Mouse (Mus musculus): Measurements from ENCODE around the gene Tmcc3. TPM values are rescaled to one million over a fixed set of nuclear protein-coding genes. Genes with fewer than 3 reads are reported as not detected.

Gene Tmcc3
- polyA plus RNA-seq, 1 experiment from 2014 or later: 2.8 TPM

DNA sequence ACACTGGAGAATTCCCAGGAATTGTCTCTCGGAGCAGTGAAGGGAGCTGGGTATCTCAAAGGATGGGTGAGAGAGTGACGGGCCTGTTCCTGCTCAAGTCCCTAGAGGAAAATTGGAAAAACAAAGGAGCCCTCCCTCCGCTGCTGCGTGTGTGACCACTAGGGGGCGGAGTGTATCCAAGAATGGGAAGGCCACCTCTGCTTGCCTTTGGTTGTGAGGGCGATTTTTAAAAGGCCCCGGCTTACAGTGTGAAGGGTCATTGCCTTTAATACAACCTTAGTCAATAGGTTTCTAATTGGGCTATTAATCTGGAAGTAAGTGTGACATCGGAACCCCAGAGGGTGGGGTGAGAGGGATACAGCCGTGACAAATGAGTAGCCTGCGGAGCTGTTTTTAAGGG, 311.9 kb downstream of the Tmcc3 start:
- 4% methylated on average over 10 of the region's 10 CpGs for WGBS
- Histone ChIP-seq H3K27ac (ENCODE audit: low read depth, low read length) (no peak overlapping the region), H3K27me3 (ENCODE audit: control insufficient read depth, insufficient read depth, low read length) (no peaks in the 10 kb centered on the region), H3K9me3 (ENCODE audit: control insufficient read depth, low read length) (no peaks in the 10 kb centered on the region), H3K9ac (ENCODE audit: low read length) (no peak overlapping the region; the same call in 1 of the 2 replicates), H3K4me2 (ENCODE audit: low read depth, low read length, severe bottlenecking) (no peak overlapping the region), H3K4me3 (ENCODE audit: low read depth, low read length) (no peak overlapping the region), H3K36me3 (ENCODE audit: control insufficient read depth, insufficient read depth, low read length) (no peaks in the 10 kb centered on the region), H3K4me1 (replicated peaks; ENCODE audit: control insufficient read depth, insufficient read depth, low read length) (peaks cover 14% of the 10 kb centered on the region)
- peak; percentile 63 for ATAC-seq (replicated peaks; ENCODE audit: low FRiP score)
- DNase-seq (ENCODE audit: low spot score): peak; percentile 93

DNA sequence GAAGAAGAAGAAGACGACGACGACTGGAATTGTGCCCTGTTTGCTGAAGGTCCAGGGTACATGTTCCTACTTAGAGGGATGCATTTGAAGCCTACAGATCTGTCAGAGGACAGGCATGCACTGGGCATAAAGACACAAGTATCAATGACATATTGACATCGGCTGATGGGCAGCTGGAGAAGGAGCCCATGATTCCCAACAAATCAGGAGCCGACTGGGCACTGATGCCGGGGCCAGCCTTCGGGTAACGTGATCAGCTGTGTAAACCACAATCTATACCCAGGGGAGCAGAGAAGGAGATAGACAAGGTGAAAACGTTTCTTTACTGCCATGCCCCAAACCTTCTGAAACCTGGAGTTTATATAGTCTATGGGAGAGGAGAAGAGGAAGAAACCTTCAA, 313.3 kb downstream of the Tmcc3 start:
- H3K9me3 ChIP-seq (ENCODE audit: control insufficient read depth, low read length): no peaks in the 10 kb centered on the region
- peaks cover 14% of the 10 kb centered on the region for H3K4me1 ChIP-seq (replicated peaks; ENCODE audit: control insufficient read depth, insufficient read depth, low read length)
- DNase-seq (ENCODE audit: low spot score) (no peak), ATAC-seq (replicated peaks; ENCODE audit: low FRiP score) (no peak)
- no peak overlapping the region for H3K4me3 ChIP-seq (ENCODE audit: low read depth, low read length)
- 90% methylated on average over 9 of the region's 9 CpGs for WGBS
- no peak overlapping the region for H3K9ac ChIP-seq (ENCODE audit: low read length)
- H3K4me2 ChIP-seq (ENCODE audit: low read depth, low read length, severe bottlenecking): no peak overlapping the region
- no peaks in the 10 kb centered on the region for H3K36me3 ChIP-seq (ENCODE audit: control insufficient read depth, insufficient read depth, low read length)
- no peak overlapping the region for H3K27ac ChIP-seq (ENCODE audit: low read depth, low read length)
- H3K27me3 ChIP-seq (ENCODE audit: control insufficient read depth, insufficient read depth, low read length): no peaks in the 10 kb centered on the region

DNA sequence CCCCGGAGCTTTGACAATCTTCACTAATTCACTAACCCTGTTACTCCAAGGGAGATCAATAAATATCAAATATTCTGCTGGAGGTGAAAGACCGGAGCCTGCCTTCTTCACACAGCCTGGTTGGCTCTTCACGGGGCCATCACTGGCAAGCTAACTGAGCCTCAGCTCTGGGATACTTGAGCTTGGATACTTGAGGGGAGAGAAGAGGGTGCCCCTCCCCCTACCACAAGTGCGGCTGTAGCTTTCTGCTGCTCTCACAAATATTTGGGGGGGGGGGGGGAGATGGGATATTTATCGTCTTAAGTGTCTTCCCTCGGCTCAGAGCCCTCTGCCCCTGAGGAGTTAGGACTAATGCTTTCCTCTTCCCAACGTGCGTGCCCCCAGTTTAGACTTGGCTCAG, 313.9 kb downstream of the Tmcc3 start:
- Histone ChIP-seq H3K4me1 (replicated peaks; ENCODE audit: control insufficient read depth, insufficient read depth, low read length) (peaks cover 14% of the 10 kb centered on the region), H3K9me3 (ENCODE audit: control insufficient read depth, low read length) (no peaks in the 10 kb centered on the region), H3K27ac (ENCODE audit: low read depth, low read length) (no peak overlapping the region), H3K36me3 (ENCODE audit: control insufficient read depth, insufficient read depth, low read length) (no peaks in the 10 kb centered on the region), H3K4me3 (ENCODE audit: low read depth, low read length) (no peak overlapping the region), H3K9ac (ENCODE audit: low read length) (no peak overlapping the region), H3K4me2 (ENCODE audit: low read depth, low read length, severe bottlenecking) (no peak overlapping the region), H3K27me3 (ENCODE audit: control insufficient read depth, insufficient read depth, low read length) (no peaks in the 10 kb centered on the region)
- no peak for ATAC-seq (replicated peaks; ENCODE audit: low FRiP score)
- WGBS: 87% methylated on average over 8 of the region's 8 CpGs
- no peak for DNase-seq (ENCODE audit: low spot score)

DNA sequence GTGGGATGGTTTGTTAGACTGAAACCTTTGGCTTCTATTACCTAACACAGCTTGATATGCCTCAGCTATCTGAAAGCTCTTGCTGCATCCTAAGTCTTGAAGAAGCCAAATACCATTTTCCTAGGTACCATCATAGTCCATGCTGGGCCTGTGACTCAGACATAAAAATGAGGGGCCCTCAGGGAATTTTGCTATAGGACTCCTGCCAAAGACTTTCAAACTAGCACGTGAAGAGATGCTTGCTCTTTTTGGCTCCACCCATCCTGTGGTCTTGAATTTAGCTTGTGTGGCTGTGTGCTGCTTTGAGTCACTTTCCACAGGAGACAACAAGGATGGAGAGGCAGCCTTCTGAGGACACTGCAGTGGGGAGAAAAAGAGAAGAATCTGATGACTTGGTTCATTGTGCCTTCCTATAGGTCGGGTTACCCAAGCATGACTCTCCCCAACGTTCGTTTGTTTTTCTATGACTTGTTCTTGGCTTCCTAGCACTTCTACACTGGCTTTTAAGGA, 319.1 kb downstream of the Tmcc3 start:
- Histone ChIP-seq H3K9ac (ENCODE audit: low read length) (no peak overlapping the region), H3K4me2 (ENCODE audit: low read depth, low read length, severe bottlenecking) (no peak overlapping the region), H3K36me3 (ENCODE audit: control insufficient read depth, insufficient read depth, low read length) (no peaks in the 10 kb centered on the region), H3K27me3 (ENCODE audit: control insufficient read depth, insufficient read depth, low read length) (no peaks in the 10 kb centered on the region), H3K4me1 (replicated peaks; ENCODE audit: control insufficient read depth, insufficient read depth, low read length) (no peaks in the 10 kb centered on the region), H3K4me3 (ENCODE audit: low read depth, low read length) (no peak overlapping the region), H3K9me3 (ENCODE audit: control insufficient read depth, low read length) (no peaks in the 10 kb centered on the region), H3K27ac (ENCODE audit: low read depth, low read length) (no peak overlapping the region)
- ATAC-seq (replicated peaks; ENCODE audit: low FRiP score) (no peak), DNase-seq (ENCODE audit: low spot score) (no peak)
- 75% methylated on average over 4 of the region's 4 CpGs for WGBS

DNA sequence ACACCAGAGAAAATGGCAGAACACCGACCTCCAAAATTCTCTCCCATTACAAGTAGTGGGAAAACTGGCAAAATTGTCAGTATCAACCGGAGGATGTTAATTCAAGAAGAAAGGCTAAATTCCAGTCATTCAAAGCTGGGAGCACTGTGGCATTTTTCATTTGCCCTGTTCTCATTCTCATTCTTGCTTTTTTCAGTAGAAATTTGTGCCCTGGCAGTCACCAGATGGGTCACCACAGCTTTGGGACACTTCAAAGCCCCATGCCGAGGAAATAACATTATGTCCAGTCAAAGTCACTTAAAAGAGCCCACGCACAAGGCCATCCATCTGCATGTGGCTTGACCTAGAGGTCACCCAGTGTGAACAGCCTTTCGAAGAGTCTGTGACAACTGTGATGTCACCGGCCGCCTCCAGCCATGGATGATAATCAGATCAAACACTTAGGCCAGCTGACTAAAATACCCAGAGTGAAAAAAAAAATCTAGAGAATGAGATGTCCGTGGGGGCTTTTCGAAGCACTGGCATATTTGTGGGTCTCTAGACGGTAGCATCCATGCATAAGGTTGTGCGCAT, 319.9 kb downstream of the Tmcc3 start:
- DNase-seq (ENCODE audit: low spot score) (no peak), ATAC-seq (replicated peaks; ENCODE audit: low FRiP score) (no peak)
- no peaks in the 10 kb centered on the region for H3K4me1 ChIP-seq (replicated peaks; ENCODE audit: control insufficient read depth, insufficient read depth, low read length)
- H3K27me3 ChIP-seq (ENCODE audit: control insufficient read depth, insufficient read depth, low read length): no peaks in the 10 kb centered on the region
- no peak overlapping the region for H3K27ac ChIP-seq (ENCODE audit: low read depth, low read length)
- no peak overlapping the region for H3K4me2 ChIP-seq (ENCODE audit: low read depth, low read length, severe bottlenecking)
- no peak overlapping the region for H3K9ac ChIP-seq (ENCODE audit: low read length)
- 68% methylated on average over 11 of the region's 11 CpGs for WGBS
- no peak overlapping the region for H3K4me3 ChIP-seq (ENCODE audit: low read depth, low read length)
- no peaks in the 10 kb centered on the region for H3K9me3 ChIP-seq (ENCODE audit: control insufficient read depth, low read length)
- no peaks in the 10 kb centered on the region for H3K36me3 ChIP-seq (ENCODE audit: control insufficient read depth, insufficient read depth, low read length)

DNA sequence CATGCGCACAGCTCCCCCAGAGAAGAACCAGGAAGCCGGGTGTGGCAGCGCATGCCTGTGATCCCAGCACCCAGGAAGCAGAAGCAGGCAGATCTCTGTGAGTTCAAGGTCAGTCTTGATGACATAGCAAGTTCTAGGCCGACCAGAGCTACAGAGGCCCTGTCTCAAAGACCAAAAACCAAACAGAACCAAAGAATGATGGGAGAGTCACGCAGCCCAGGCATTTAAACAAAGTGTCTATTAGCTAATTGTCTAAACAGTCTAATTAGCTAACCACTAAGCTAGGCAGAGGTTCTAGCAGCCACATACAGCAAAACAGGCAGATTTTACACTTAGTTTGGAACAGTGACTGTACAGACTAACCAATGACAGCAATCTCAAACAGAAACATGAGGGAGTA, 320.5 kb downstream of the Tmcc3 start:
- DNase-seq (ENCODE audit: low spot score): no peak
- H3K4me2 ChIP-seq (ENCODE audit: low read depth, low read length, severe bottlenecking): no peak overlapping the region
- no peaks in the 10 kb centered on the region for H3K36me3 ChIP-seq (ENCODE audit: control insufficient read depth, insufficient read depth, low read length)
- H3K27ac ChIP-seq (ENCODE audit: low read depth, low read length): no peak overlapping the region
- no peaks in the 10 kb centered on the region for H3K9me3 ChIP-seq (ENCODE audit: control insufficient read depth, low read length)
- no peaks in the 10 kb centered on the region for H3K27me3 ChIP-seq (ENCODE audit: control insufficient read depth, insufficient read depth, low read length)
- H3K4me1 ChIP-seq (replicated peaks; ENCODE audit: control insufficient read depth, insufficient read depth, low read length): no peaks in the 10 kb centered on the region
- H3K4me3 ChIP-seq (ENCODE audit: low read depth, low read length): no peak overlapping the region
- no peak overlapping the region for H3K9ac ChIP-seq (ENCODE audit: low read length)
- WGBS: 89% methylated on average over 5 of the region's 5 CpGs
- ATAC-seq (replicated peaks; ENCODE audit: low FRiP score): no peak

DNA sequence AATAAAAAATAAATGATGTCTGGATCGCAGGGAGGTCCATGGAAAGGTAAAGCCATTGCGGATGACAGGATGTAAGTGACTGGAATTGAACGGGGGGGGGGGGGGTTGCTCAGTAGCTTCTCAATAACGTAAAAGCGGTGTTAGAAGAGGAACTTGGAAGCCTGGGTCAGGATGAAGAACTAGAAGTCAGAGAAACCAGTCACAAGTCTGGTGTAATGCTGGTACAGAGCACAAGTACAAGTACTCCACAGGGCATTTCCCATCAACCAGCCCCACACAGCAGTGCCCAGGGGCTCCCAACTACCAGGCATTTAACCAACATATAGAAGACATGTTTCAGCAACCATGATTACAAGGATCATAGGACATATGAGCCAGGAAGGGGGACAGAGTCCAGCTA, 326.9 kb downstream of the Tmcc3 start:
- Histone ChIP-seq H3K4me1 (replicated peaks; ENCODE audit: control insufficient read depth, insufficient read depth, low read length) (no peaks in the 10 kb centered on the region), H3K27me3 (ENCODE audit: control insufficient read depth, insufficient read depth, low read length) (no peaks in the 10 kb centered on the region), H3K9ac (ENCODE audit: low read length) (no peak overlapping the region), H3K4me2 (ENCODE audit: low read depth, low read length, severe bottlenecking) (no peak overlapping the region), H3K27ac (ENCODE audit: low read depth, low read length) (no peak overlapping the region), H3K36me3 (ENCODE audit: control insufficient read depth, insufficient read depth, low read length) (no peaks in the 10 kb centered on the region), H3K9me3 (ENCODE audit: control insufficient read depth, low read length) (no peaks in the 10 kb centered on the region), H3K4me3 (ENCODE audit: low read depth, low read length) (no peak overlapping the region)
- ATAC-seq (replicated peaks; ENCODE audit: low FRiP score) (no peak), DNase-seq (ENCODE audit: low spot score) (no peak)
- 94% methylated on average over 5 of the region's 5 CpGs for WGBS

DNA sequence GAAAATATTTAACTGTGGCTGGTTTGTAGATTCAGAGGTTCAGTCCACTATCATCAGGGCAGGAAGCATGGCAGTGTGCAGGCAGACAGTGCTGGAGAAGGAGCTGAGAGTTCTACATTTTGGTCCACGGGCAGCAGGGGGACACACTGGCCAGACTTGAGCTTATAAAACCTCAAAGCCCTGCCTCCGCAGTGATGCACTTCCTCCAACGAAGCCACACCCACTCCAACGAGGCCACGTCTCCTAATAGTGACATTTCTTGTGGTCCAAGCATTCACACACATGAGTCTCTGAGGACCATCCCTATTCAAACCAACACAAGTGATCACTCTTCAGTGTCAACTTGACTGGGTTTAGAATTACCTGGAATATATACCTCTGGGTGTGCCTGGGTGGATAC, 327.5 kb downstream of the Tmcc3 start:
- no peaks in the 10 kb centered on the region for H3K4me1 ChIP-seq (replicated peaks; ENCODE audit: control insufficient read depth, insufficient read depth, low read length)
- no peak overlapping the region for H3K27ac ChIP-seq (ENCODE audit: low read depth, low read length)
- DNase-seq (ENCODE audit: low spot score) (no peak), ATAC-seq (replicated peaks; ENCODE audit: low FRiP score) (no peak)
- H3K4me3 ChIP-seq (ENCODE audit: low read depth, low read length): no peak overlapping the region
- no peaks in the 10 kb centered on the region for H3K27me3 ChIP-seq (ENCODE audit: control insufficient read depth, insufficient read depth, low read length)
- H3K36me3 ChIP-seq (ENCODE audit: control insufficient read depth, insufficient read depth, low read length): no peaks in the 10 kb centered on the region
- H3K4me2 ChIP-seq (ENCODE audit: low read depth, low read length, severe bottlenecking): no peak overlapping the region
- 87% methylated on average over 5 of the region's 5 CpGs for WGBS
- no peak overlapping the region for H3K9ac ChIP-seq (ENCODE audit: low read length)
- H3K9me3 ChIP-seq (ENCODE audit: control insufficient read depth, low read length): no peaks in the 10 kb centered on the region

DNA sequence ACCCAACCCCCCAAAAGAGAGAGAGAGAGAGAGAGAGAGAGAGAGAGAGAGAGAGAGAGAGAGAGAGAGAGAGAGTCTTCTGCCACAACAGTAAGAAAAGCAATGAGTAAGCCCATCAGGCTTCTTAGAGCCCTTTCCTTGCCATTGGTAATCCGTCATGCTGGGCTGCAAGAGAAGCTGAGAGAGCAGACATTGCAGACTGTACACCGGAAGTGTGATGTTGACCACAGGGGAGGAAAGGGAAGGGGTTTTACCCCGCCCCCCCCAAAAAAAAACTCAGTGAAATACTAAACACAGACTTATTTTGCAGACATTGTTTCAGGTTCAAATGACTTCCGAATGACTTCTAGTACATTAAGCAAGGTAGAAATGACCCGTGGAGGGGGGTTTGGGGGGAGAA, 328.3 kb downstream of the Tmcc3 start:
- Histone ChIP-seq H3K27ac (ENCODE audit: low read depth, low read length) (no peak overlapping the region), H3K36me3 (ENCODE audit: control insufficient read depth, insufficient read depth, low read length) (no peaks in the 10 kb centered on the region), H3K9me3 (ENCODE audit: control insufficient read depth, low read length) (no peaks in the 10 kb centered on the region), H3K4me2 (ENCODE audit: low read depth, low read length, severe bottlenecking) (no peak overlapping the region), H3K27me3 (ENCODE audit: control insufficient read depth, insufficient read depth, low read length) (no peaks in the 10 kb centered on the region), H3K4me3 (ENCODE audit: low read depth, low read length) (no peak overlapping the region), H3K9ac (ENCODE audit: low read length) (no peak overlapping the region), H3K4me1 (replicated peaks; ENCODE audit: control insufficient read depth, insufficient read depth, low read length) (no peaks in the 10 kb centered on the region)
- ATAC-seq (replicated peaks; ENCODE audit: low FRiP score): no peak
- WGBS: 85% methylated on average over 5 of the region's 5 CpGs
- DNase-seq (ENCODE audit: low spot score): no peak

Data from forebrain, embryonic 11.5 days (tissue).